Comparison of ENCODE assay signal across 21 mouse cellular contexts in genomic region chr7:67836984-67837383, GRCm38 (mm10).
DNase-seq lines count a peak whose midpoint lies in the region; ATAC-seq and TF ChIP-seq lines count a peak whose summit lies in the region.
"Had no signal": no experiment of that assay in that cellular context is flagged by ENCODE, and none has a peak within 500 bp of the region (broad histone marks: within the 10 kb centered on the region; RNA-seq: fewer than 3 reads in every experiment).

No protein-coding gene starts in this region.

- 82% methylated on average over 5 of the region's 5 CpGs for WGBS in heart, embryonic 10.5 days
- 83% methylated on average over 5 of the region's 5 CpGs for WGBS in heart, embryonic 11.5 days (ENCODE audit: insufficient replicate concordance)
- 87% methylated on average over 5 of the region's 5 CpGs for WGBS in embryonic facial prominence, embryonic 15.5 days
- 85% methylated on average over 5 of the region's 5 CpGs for WGBS in limb, embryonic 15.5 days
- 90% methylated on average over 5 of the region's 5 CpGs for WGBS in stomach, postnatal 0 days

- no peak overlapping the region for H3K4me3 ChIP-seq in heart, embryonic 10.5 days
- H3K4me3 ChIP-seq in heart, embryonic 11.5 days (ENCODE audit: low read depth, low read length), result no peak overlapping the region
- H3K4me3 ChIP-seq in embryonic facial prominence, embryonic 15.5 days (replicated peaks), result no peak overlapping the region
- H3K4me3 ChIP-seq in limb, embryonic 15.5 days, result no peak overlapping the region
- H3K4me3 ChIP-seq in stomach, postnatal 0 days (ENCODE audit: low read depth, low read length), result no peak overlapping the region
- H3K4me3 ChIP-seq: erythroblast, embryonic 14.5 days; forebrain, embryonic 12.5 days; forebrain, embryonic 15.5 days; heart, embryonic 13.5 days; hindbrain, embryonic 12.5 days; hindbrain, embryonic 15.5 days had no signal

- H3K9ac ChIP-seq in heart, embryonic 11.5 days (ENCODE audit: low read depth, low read length), result no peak overlapping the region
- H3K9ac ChIP-seq in embryonic facial prominence, embryonic 15.5 days, result no peak overlapping the region
- no peak overlapping the region for H3K9ac ChIP-seq in limb, embryonic 15.5 days
- H3K9ac ChIP-seq in stomach, postnatal 0 days (ENCODE audit: low read length), result no peak overlapping the region
- H3K9ac ChIP-seq: forebrain, embryonic 12.5 days; forebrain, embryonic 15.5 days; heart, embryonic 13.5 days; hindbrain, embryonic 12.5 days; hindbrain, embryonic 15.5 days had no signal

- no peaks in the 10 kb centered on the region for H3K27me3 ChIP-seq in heart, embryonic 10.5 days (ENCODE audit: insufficient read depth, poor library complexity, severe bottlenecking)
- H3K27me3 ChIP-seq in heart, embryonic 11.5 days (ENCODE audit: control insufficient read depth, insufficient read depth, low read length), result no peaks in the 10 kb centered on the region
- no peaks in the 10 kb centered on the region for H3K27me3 ChIP-seq in embryonic facial prominence, embryonic 15.5 days
- no peaks in the 10 kb centered on the region for H3K27me3 ChIP-seq in limb, embryonic 15.5 days
- no peaks in the 10 kb centered on the region for H3K27me3 ChIP-seq in stomach, postnatal 0 days (ENCODE audit: control insufficient read depth, insufficient read depth, low read length)
- H3K27me3 ChIP-seq: forebrain, embryonic 12.5 days; forebrain, embryonic 15.5 days; heart, embryonic 13.5 days; hindbrain, embryonic 12.5 days; hindbrain, embryonic 15.5 days had no signal

- H3K4me2 ChIP-seq in heart, embryonic 11.5 days, result no peak overlapping the region
- H3K4me2 ChIP-seq in embryonic facial prominence, embryonic 15.5 days (replicated peaks), result no peak overlapping the region
- H3K4me2 ChIP-seq in limb, embryonic 15.5 days, result no peak overlapping the region
- H3K4me2 ChIP-seq in stomach, postnatal 0 days (replicated peaks; ENCODE audit: low read depth), result no peak overlapping the region
- H3K4me2 ChIP-seq: forebrain, embryonic 12.5 days; forebrain, embryonic 15.5 days; heart, embryonic 13.5 days; hindbrain, embryonic 12.5 days; hindbrain, embryonic 15.5 days had no signal

- H3K9me3 ChIP-seq in heart, embryonic 10.5 days, result 0 out of 2 replicates have a peak, but pooled peaks cover 3% of the 10 kb centered on the region
- H3K9me3 ChIP-seq in heart, embryonic 11.5 days (replicated peaks; ENCODE audit: control insufficient read depth, low read length), result no peaks in the 10 kb centered on the region; the same call in 1 of the 2 replicates
- H3K9me3 ChIP-seq in embryonic facial prominence, embryonic 15.5 days (replicated peaks), result no peaks in the 10 kb centered on the region
- H3K9me3 ChIP-seq in limb, embryonic 15.5 days, result no peaks in the 10 kb centered on the region
- no peaks in the 10 kb centered on the region for H3K9me3 ChIP-seq in stomach, postnatal 0 days (ENCODE audit: control insufficient read depth, low read length)
- H3K9me3 ChIP-seq: forebrain, embryonic 12.5 days; hindbrain, embryonic 15.5 days had no signal

- peak; percentile 25 for DNase-seq in heart, embryonic 10.5 days (ENCODE audit: low spot score)
- DNase-seq in stomach, postnatal 0 days (ENCODE audit: low spot score), result no peak
- DNase-seq in neural tube, embryonic 10.5 days (ENCODE audit: extremely low spot score, low spot score), result no peak
- DNase-seq: adrenal gland, adult 2 months; adrenal gland, postnatal 14 days; cerebellum, adult 11-12 months; cerebellum, adult 8-10 months; cerebellum, postnatal 36 days; embryo, embryonic 11 days; gastrocnemius, postnatal 10 days; gastrocnemius, postnatal 36 days had no signal

- no peak for ATAC-seq in heart, embryonic 11.5 days (replicated peaks; ENCODE audit: insufficient number of reproducible peaks, low FRiP score, low TSS enrichment)
- no peak for ATAC-seq in embryonic facial prominence, embryonic 15.5 days (ENCODE audit: insufficient number of reproducible peaks, low FRiP score, low TSS enrichment, low read depth)
- no peak for ATAC-seq in limb, embryonic 15.5 days (ENCODE audit: insufficient number of reproducible peaks, low FRiP score, low TSS enrichment, low read depth)
- no peak for ATAC-seq in stomach, postnatal 0 days (ENCODE audit: low FRiP score, low TSS enrichment)
- ATAC-seq: CD4-positive, CD25-positive, alpha-beta regulatory T cell, adult 4 months; forebrain, embryonic 15.5 days had no signal

- no peak overlapping the region for H3K27ac ChIP-seq in heart, embryonic 10.5 days
- H3K27ac ChIP-seq in heart, embryonic 11.5 days (ENCODE audit: low read depth, low read length), result no peak overlapping the region
- H3K27ac ChIP-seq in embryonic facial prominence, embryonic 15.5 days (replicated peaks), result peak overlapping the region; percentile 71; the same call in 1 of the 2 replicates
- peak overlapping the region; percentile 38; the same call in 1 of the 2 replicates for H3K27ac ChIP-seq in limb, embryonic 15.5 days
- 0 out of 2 replicates have a peak overlapping the region, but pooled peaks have one; percentile 18 for H3K27ac ChIP-seq in stomach, postnatal 0 days (replicated peaks)
- H3K27ac ChIP-seq: forebrain, embryonic 12.5 days; forebrain, embryonic 15.5 days; heart, embryonic 13.5 days; hindbrain, embryonic 12.5 days; hindbrain, embryonic 15.5 days had no signal

- TF ChIP-seq CTCF in stomach, postnatal 0 days (IDR thresholded peaks at IDR 0.05; ENCODE audit: low read depth), result no peak

- H3K36me3 ChIP-seq in heart, embryonic 10.5 days, result no peaks in the 10 kb centered on the region
- H3K36me3 ChIP-seq in heart, embryonic 11.5 days (ENCODE audit: control insufficient read depth, insufficient read depth, low read length), result no peaks in the 10 kb centered on the region
- no peaks in the 10 kb centered on the region for H3K36me3 ChIP-seq in embryonic facial prominence, embryonic 15.5 days
- H3K36me3 ChIP-seq in limb, embryonic 15.5 days, result no peaks in the 10 kb centered on the region
- no peaks in the 10 kb centered on the region for H3K36me3 ChIP-seq in stomach, postnatal 0 days (ENCODE audit: control insufficient read depth, insufficient read depth, low read length)
- H3K36me3 ChIP-seq: forebrain, embryonic 12.5 days; forebrain, embryonic 15.5 days; heart, embryonic 13.5 days; hindbrain, embryonic 12.5 days; hindbrain, embryonic 15.5 days had no signal

- H3K4me1 ChIP-seq in heart, embryonic 10.5 days, result peaks cover 10% of the 10 kb centered on the region; the same call in 1 of the 2 replicates
- peaks cover 7% of the 10 kb centered on the region for H3K4me1 ChIP-seq in heart, embryonic 11.5 days (ENCODE audit: control insufficient read depth, insufficient read depth, low read length)
- H3K4me1 ChIP-seq in embryonic facial prominence, embryonic 15.5 days, result peaks cover 15% of the 10 kb centered on the region
- peaks cover 4% of the 10 kb centered on the region; the same call in 1 of the 2 replicates for H3K4me1 ChIP-seq in limb, embryonic 15.5 days
- no peaks in the 10 kb centered on the region for H3K4me1 ChIP-seq in stomach, postnatal 0 days (replicated peaks; ENCODE audit: control insufficient read depth, insufficient read depth)
- H3K4me1 ChIP-seq: hindbrain, embryonic 15.5 days had no signal

- TF ChIP-seq EP300 in stomach, postnatal 0 days (optimal IDR thresholded peaks at IDR 0.05), result no peak

Comparison
In these comparisons a context has a peak if more than half of its experiments do, and no peak if none do; other contexts are left out.
1. H3K27ac ChIP-seq: peak in embryonic facial prominence, embryonic 15.5 days (single experiment), limb, embryonic 15.5 days (single experiment) and stomach, postnatal 0 days (single experiment); none in heart, embryonic 10.5 days (single experiment) and heart, embryonic 11.5 days (single experiment).